Mouse (Mus musculus): ENCODE measurements around the gene Dcbld2.
A peak's percentile ranks its signal among the peaks of the same experiment; 100 is the strongest.

Dcbld2 gene

GRCm38 (mm10) chr16:58487861-58488260 is 79.6 kb downstream of the Dcbld2 start:
- DNase-seq (ENCODE audit: low read depth, low spot score), result no peak

DNA sequence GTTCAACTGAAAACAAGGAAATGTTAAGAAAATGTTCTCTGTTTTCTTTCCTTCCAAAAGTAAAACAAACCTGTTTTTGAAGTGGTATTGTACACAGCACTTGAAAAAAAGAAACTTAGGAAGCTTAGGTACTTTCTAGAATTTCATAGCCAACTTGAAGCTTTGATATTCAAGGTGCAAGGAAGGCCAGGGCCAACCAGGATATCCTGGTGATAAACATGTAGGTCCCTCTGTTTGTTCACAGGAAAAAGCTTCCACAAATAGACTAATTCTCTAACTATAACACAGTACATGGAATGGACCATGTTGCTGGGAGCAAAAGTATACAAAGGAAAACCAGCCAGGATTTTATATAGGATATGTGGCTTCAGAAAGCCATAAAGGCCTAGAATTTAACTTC is 88.5 kb downstream of the Dcbld2 start:
- no peak for DNase-seq (ENCODE audit: low read depth, low spot score)

DNA sequence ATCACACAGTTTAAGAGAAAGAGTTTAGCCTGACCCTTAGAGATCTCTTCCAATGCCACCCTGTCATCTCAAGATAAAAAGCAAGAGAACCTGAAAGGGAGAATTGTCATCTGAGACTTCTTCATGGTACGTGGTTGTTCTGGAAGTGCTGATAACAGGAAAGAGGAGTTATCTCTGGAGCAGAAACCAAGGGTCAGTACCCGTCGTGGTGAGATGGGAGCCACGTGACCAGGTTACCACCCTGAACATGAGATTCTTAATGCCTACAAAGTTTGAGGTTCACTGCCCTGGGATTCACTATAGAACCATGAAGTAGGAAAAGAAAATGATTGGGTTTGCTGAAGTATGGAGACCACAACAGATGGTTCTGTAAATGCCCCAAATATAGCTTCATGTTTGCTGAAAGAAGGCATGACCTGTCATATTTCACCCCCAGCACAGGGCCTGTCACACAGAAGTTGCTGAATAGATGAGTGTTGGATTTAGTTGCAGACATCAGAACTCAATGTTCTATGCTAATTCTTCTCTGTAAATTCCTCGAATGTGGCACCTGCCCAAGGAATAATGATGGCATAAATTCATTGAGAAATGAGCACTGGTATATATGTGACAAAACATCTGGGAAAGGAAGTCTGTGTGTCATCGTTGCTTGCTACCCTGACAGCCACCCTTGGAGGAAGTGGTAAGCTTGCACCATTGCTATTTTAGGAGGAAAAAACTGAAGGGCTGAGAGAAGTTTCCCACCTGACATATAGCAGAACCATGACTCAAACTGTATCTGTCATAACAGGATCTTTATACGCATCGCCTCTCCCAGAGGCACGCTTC is 89.9 kb downstream of the Dcbld2 start:
- DNase-seq (ENCODE audit: low read depth, low spot score), result no peak

DNA sequence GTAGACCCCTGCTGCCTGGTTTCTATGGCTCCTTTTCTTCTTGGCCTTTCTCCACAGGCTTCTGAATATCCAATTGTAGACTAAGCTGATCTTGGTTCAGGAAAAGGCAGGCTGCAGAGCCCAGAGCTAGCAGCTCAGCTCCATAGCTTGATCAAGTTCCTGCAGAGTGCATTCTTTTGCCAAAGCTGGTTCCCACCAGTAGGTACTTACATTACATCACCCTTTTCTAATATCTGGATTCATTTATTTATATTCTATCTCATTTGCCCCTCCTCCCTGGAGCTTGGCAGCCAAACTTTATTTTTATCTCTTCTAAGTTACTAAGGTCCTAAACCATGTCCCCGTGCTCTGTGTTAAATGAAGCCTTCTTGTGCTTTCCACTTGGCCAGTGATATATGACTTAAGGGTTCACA is 90.9 kb downstream of the Dcbld2 start:
- DNase-seq (ENCODE audit: low read depth, low spot score), result no peak

GRCm38 (mm10) chr16:58499650-58500049 is 91.4 kb downstream of the Dcbld2 start:
- DNase-seq (ENCODE audit: low read depth, low spot score), result no peak

DNA sequence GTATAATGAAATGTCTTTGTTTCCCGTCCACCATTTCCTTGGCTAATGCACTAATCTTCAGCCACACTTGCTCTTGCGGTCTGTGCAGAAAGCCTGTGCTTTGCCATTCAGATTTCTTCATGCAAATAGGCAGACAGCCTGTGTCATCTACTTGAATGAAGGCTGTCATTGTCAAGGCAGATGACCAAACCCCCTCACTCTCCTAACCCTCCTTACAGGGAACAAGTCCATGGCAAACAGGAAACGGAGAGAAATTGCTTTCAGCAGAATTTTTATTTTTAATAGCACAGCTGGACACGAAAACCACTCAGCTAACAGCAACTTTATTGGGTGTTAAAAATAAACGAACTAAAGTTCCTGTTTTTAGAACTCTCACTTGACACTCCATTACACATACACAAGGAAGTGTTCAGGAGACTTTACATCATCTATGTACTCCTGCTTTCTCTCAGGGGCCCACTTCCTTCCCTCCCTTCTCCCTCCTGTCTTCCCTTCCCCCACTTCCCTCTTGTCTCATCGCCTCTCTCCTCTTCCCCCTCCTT is 93.6 kb downstream of the Dcbld2 start:
- peak; percentile 54 for DNase-seq (ENCODE audit: low read depth, low spot score)

GRCm38 (mm10) chr16:58502566-58502965 is 94.3 kb downstream of the Dcbld2 start:
- DNase-seq (ENCODE audit: low read depth, low spot score), result no peak

GRCm38 (mm10) chr16:58504945-58505344 is 96.7 kb downstream of the Dcbld2 start:
- DNase-seq (ENCODE audit: low read depth, low spot score), result no peak

GRCm38 (mm10) chr16:58512181-58512761 is 104.0 kb downstream of the Dcbld2 start:
- peak; percentile 61 for DNase-seq (ENCODE audit: low read depth, low spot score)

GRCm38 (mm10) chr16:58512887-58513286 is 104.6 kb downstream of the Dcbld2 start:
- DNase-seq (ENCODE audit: low read depth, low spot score), result peak; percentile 60

GRCm38 (mm10) chr16:58513755-58514154 is 105.5 kb downstream of the Dcbld2 start:
- DNase-seq (ENCODE audit: low read depth, low spot score), result no peak

DNA sequence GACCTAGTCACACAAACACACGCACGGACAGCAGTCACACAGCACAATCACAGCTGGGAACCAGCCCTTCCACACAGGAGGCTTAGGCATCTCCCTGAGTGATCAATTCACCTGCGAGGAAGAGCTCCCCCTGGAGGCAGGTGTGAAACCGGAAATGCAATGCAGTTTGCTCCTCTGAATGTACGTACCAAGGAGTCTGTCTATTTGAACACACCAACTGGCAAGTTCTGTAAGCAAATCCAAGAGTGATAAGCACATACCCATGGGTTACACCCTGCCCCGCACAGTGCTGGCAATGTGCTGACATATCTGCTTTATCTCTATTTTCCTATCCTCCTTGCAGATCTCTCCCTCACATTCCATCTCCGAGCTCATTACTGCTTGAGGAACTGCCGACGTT is 106.3 kb downstream of the Dcbld2 start:
- no peak for DNase-seq (ENCODE audit: low read depth, low spot score)

- DNase-seq (ENCODE audit: low read depth, low spot score), result no peak
Observed at GRCm38 (mm10) chr16:58516161-58516560, 107.9 kb downstream of the Dcbld2 start.

DNA sequence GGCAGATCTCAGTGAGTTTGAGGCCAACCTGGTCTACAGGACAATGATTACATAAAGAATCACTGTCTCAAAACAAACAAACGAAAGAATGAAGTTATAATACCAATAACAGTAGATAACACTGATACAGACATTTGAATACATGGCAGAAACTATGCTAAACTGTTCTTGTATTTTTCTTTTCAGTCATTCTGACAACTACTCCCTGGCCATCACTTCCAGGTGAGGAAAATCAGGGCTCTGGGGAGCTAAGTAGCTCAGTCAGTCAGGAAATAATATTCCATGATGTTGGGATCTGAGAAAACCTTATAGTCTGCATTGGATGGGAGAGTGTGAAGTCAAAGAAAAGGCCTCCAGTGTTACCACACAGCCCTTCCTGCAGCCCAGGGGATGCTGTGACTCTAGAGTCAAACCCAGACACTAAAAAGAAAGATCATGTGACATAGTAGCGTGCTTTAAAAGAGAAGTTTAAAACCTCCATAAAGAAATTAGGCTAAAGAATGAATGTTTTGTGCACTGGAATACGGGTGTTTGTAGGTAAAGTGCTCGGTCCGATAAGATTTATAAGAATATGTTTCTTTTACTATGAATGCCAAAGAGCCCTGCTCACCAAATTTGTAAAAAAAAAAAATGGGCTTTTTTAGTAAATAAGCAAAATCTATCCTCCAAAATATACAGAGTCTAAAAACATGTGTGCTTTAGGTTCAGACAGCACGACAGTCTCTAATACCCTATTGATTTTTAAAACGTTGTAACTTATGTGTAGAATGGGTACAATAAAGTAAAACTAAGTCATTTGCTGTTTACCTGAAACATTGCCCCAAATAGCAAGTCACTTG is 108.9 kb downstream of the Dcbld2 start:
- no peak for DNase-seq (ENCODE audit: low read depth, low spot score)
